Mouse (Mus musculus) cerebellum, adult 2 months (tissue): ENCODE measurements around the gene Spic. TPM values are rescaled to one million over a fixed set of nuclear protein-coding genes. Genes with fewer than 3 reads are reported as not detected.
"Not testable (repeated sequence)": the region's sequence is repeated elsewhere in the genome, so short reads cannot be mapped to it uniquely, and the experiment has no call there.

Experiments
- DNase-seq, 2 experiments: peaks; one replicate each; pipeline ENCODE4 v3.0.0; 2021
- H3K27ac ChIP-seq: fragments of 200-500 bp; 2 replicates; pipeline ENCODE4 v1.5.1; 2012; ENCODE audit warnings: low read length, control low read depth, inconsistent platforms; ENCODE audit not compliant: insufficient read depth
- H3K27me3 ChIP-seq: fragments of 200-500 bp; 2 replicates; pipeline ENCODE4 v1.6.1; 2012; ENCODE audit warnings: inconsistent platforms, mild to moderate bottlenecking, low read length, moderate library complexity; ENCODE audit not compliant: control insufficient read depth, insufficient read depth
- H3K4me1 ChIP-seq: fragments of 200-500 bp; 2 replicates; pipeline ENCODE4 v1.6.1; 2011; ENCODE audit warnings: low read length; ENCODE audit not compliant: control insufficient read depth, insufficient read depth
- H3K4me3 ChIP-seq: fragments of 200-500 bp; replicated peaks from 2 replicates; pipeline ENCODE3; 2011; ENCODE audit warnings: mild to moderate bottlenecking, low read depth, low read length, control low read depth; ENCODE audit not compliant: insufficient read depth
- CTCF ChIP-seq: fragments of 200-500 bp; IDR thresholded peaks from 2 replicates; pipeline ENCODE4 v1.5.1; 2011; ENCODE audit warnings: low read depth, mild to moderate bottlenecking, control low read depth, low read length, moderate library complexity, borderline replicate concordance; ENCODE audit not compliant: insufficient read depth
- POLR2A ChIP-seq: fragments of 200-500 bp; IDR thresholded peaks from 2 replicates; pipeline ENCODE4 v1.6.1; 2011; ENCODE audit warnings: low read length, control low read depth, borderline replicate concordance; ENCODE audit not compliant: insufficient read depth
- WGBS: fragments of 180-500 bp; shearing (Covaris S2); methylation state at CpG from one replicate; pipeline ENCODE4 v1.1.7; 2018; 5-methylcytosine and 5-hydroxymethylcytosine counted together
- polyA plus RNA-seq: library from polyadenylated mRNA; depleted of rRNA; stranded (reverse); fragments of >200 nt; gene quantifications from 2 replicates; pipeline ENCODE4 v1.2.3, GENCODE M21; 2012

Spic gene
- polyA plus RNA-seq, 1 experiment: 0.05 TPM

- TF ChIP-seq POLR2A (no peak), CTCF (no peak)
- 91% methylated on average over 7 of the region's 7 CpGs for WGBS
- Histone ChIP-seq H3K27ac (no peak overlapping the region), H3K4me1 (no peaks in the 10 kb centered on the region), H3K27me3 (no peaks in the 10 kb centered on the region), H3K4me3 (no peak overlapping the region)
- DNase-seq: no peak
Observed at GRCm38 (mm10) chr10:88672825-88673224, 12.0 kb downstream of the Spic start.

GRCm38 (mm10) chr10:88672123-88672522 is 12.7 kb downstream of the Spic start:
- H3K27me3 ChIP-seq: no peaks in the 10 kb centered on the region
- no peak overlapping the region for H3K27ac ChIP-seq
- DNase-seq: no peak
- H3K4me1 ChIP-seq: no peaks in the 10 kb centered on the region
- H3K4me3 ChIP-seq: no peak overlapping the region
- 90% methylated on average over 6 of the region's 6 CpGs for WGBS
- TF ChIP-seq CTCF (no peak), POLR2A (no peak)

- no peak overlapping the region for H3K27ac ChIP-seq
- TF ChIP-seq CTCF: peak; percentile 32; the same call in 1 of the 2 replicates
- no peak for TF ChIP-seq POLR2A
- no peaks in the 10 kb centered on the region for H3K27me3 ChIP-seq
- no peaks in the 10 kb centered on the region for H3K4me1 ChIP-seq
- H3K4me3 ChIP-seq: no peak overlapping the region
- peak in 1 of 2 experiments; percentile 2 for DNase-seq
- 6% methylated on average over 1 of the region's 1 CpGs for WGBS
Observed at GRCm38 (mm10) chr10:88669719-88670118, 15.1 kb downstream of the Spic start.

DNA sequence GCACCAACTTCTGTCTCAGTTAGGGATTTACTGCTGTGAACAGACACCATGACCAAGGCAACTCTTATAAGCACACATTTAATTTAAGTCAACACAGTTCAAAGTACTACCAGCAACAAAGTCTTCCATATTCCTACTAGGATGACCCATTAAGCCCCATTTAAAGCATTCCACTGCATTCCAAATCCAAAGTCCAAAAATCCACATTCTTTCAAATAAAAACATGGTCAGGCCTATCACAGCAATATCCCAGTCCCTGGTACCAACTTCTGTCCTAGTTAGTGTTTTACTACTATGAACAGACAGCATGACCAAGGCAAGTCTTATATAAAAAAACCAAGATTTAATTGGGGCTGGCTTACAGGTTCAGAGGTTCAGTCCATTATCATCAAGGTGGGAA is 21.0 kb downstream of the Spic start:
- not testable (repeated sequence) for H3K27me3 ChIP-seq, DNase-seq

DNA sequence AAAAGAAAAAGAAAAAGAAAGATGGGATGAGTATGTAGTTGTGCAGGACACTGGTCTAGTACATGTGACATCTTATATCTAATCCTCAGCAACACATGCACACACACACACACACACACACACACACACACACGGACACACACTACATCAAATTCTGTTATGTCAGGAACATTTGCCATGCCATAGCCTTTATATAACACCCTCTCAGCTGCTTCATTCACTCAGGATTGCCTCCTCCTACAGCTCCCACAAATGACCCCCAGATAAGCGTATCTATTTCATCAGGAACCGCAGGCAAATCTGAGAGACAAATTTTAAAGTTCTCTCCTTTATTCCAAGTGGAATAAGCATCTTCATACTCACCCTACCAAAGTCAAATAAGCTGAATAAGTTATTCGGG is 25.9 kb downstream of the Spic start:
- no peak overlapping the region for H3K27ac ChIP-seq
- WGBS: 94% methylated on average over 4 of the region's 4 CpGs
- no peaks in the 10 kb centered on the region for H3K27me3 ChIP-seq
- no peak for TF ChIP-seq CTCF
- TF ChIP-seq POLR2A: no peak
- H3K4me1 ChIP-seq: no peaks in the 10 kb centered on the region
- H3K4me3 ChIP-seq: no peak overlapping the region
- DNase-seq: no peak

More for the DNA sequence above, 21.0 kb downstream of the Spic start:
- not testable (repeated sequence) for H3K4me3 ChIP-seq, H3K27ac ChIP-seq, H3K4me1 ChIP-seq

DNA sequence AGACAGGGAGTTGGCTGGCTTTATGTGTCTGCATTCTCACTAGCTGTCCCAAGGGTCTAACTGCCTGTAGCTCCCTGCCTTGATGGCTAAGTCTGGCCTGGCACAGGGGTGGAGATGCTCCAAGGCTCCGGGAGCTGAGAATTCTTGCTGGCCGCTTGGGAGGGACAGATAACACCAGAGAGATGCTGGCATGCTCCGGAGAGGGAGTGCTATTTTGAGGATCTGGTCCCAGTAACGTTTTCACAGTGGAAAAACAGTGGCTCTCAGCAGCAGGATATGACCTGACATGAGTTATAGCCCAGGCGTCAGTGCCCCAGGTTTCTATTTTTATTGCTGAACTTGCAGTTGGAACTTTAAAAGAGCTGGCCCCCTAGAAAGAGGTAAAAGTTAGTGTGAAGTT is 39.4 kb downstream of the Spic start:
- Histone ChIP-seq H3K4me1 (no peaks in the 10 kb centered on the region), H3K27me3 (no peaks in the 10 kb centered on the region), H3K27ac (no peak overlapping the region), H3K4me3 (no peak overlapping the region)
- no peak for DNase-seq
- TF ChIP-seq CTCF: no peak
- no peak for TF ChIP-seq POLR2A
- WGBS: 48% methylated on average over 5 of the region's 5 CpGs

DNA sequence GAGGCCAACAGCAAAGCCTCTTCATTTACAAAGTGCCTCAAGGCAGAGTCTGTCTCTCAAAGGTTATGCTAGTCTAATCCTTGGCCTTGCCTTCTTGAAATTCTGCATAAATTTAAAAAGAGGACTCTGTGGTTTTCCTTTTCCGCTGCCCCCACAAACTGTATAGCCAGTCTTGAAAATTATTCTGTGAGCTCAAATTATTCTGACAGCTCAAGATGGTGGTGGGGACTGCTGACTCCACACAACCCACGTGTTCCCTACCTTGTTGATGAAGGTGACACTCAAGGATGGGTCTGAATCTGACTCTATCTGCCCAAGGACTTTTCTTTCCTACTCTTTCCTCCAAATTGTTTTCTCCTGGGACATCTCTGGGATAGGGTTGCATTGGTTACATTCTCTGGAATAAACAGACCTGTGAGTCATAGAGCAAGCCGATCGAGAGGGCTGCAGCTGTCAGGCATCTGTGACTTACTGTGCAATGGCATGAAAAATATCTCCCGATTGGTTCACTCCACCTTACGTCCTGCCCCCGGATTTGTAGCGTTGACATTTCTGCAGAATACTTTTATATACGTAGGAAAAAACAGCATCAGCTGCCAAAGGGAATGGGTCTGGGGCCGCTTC is 53.4 kb downstream of the Spic start:
- Histone ChIP-seq H3K4me1 (no peaks in the 10 kb centered on the region), H3K27ac (no peak overlapping the region), H3K27me3 (no peaks in the 10 kb centered on the region), H3K4me3 (no peak overlapping the region)
- 66% methylated on average over 10 of the region's 10 CpGs for WGBS
- TF ChIP-seq POLR2A (no peak), CTCF (no peak)
- DNase-seq: no peak

GRCm38 (mm10) chr10:88630663-88631329 is 54.0 kb downstream of the Spic start:
- no peak for DNase-seq
- no peak overlapping the region for H3K4me3 ChIP-seq
- no peaks in the 10 kb centered on the region for H3K27me3 ChIP-seq
- WGBS: 88% methylated on average over 2 of the region's 2 CpGs
- no peak overlapping the region for H3K27ac ChIP-seq
- no peaks in the 10 kb centered on the region for H3K4me1 ChIP-seq
- TF ChIP-seq CTCF (no peak), POLR2A (no peak)

- H3K4me1 ChIP-seq: no peaks in the 10 kb centered on the region
- WGBS: 70% methylated on average over 4 of the region's 4 CpGs
- no peak overlapping the region for H3K4me3 ChIP-seq
- no peaks in the 10 kb centered on the region for H3K27me3 ChIP-seq
- H3K27ac ChIP-seq: no peak overlapping the region
- DNase-seq: no peak
- TF ChIP-seq POLR2A (no peak), CTCF (no peak)
Observed at GRCm38 (mm10) chr10:88627052-88627451, 57.8 kb downstream of the Spic start.
